ENCODE assay signal across 9 mouse cellular contexts in the genomic region with DNA sequence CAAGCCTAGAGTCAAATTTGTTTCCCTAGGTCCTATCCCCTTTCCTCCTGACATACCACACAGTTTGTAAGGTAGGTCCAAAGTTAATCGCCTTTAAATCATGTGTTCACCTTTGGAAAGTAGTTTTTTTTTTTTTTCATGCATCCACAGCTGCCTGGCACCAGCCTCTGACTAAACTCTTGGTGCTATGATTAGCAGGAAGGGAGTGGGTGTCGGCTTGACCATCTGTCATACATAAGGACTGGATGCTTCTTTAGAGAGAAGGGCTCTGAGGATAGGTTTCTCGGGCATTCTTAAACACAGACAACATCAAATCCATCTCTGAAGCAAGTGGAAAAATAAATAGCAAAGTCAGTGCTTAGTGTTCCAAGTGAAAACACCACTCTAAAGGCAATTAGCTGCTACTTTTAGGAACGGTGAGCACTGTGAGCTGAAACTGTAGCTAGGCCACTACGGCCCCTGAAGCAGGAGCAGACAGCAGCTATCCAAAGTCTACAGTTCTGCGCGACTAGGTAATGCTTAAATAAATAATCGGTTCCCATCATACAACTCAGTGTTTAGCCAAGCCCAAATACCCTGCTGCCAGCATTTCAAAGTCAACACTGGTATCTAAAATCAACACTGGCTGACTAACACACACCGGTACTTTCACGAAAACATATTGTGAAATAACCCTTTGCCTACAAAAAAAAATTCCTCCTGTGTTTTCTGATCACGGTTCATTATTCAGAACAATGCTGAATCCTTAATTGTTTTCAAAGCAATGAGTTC. TPM values are rescaled to one million over a fixed set of nuclear protein-coding genes. Genes with fewer than 3 reads are reported as not detected.
DNase-seq lines count a peak whose midpoint lies in the region; ATAC-seq and TF ChIP-seq lines count a peak whose summit lies in the region.
"Had no signal": no experiment of that assay in that cellular context is flagged by ENCODE, and none has a peak within 500 bp of the region (broad histone marks: within the 10 kb centered on the region; RNA-seq: fewer than 3 reads in every experiment).

No protein-coding gene starts in this region.

- H3K9me3 ChIP-seq in embryonic facial prominence, embryonic 15.5 days (replicated peaks), result no peaks in the 10 kb centered on the region
- H3K9me3 ChIP-seq in hindbrain, embryonic 10.5 days, result no peaks in the 10 kb centered on the region
- H3K9me3 ChIP-seq: hindbrain, embryonic 12.5 days had no signal

- no peak for TF ChIP-seq CTCF in left cerebral cortex, adult 2 months (IDR thresholded peaks at IDR 0.05)

- no peaks in the 10 kb centered on the region for H3K36me3 ChIP-seq in embryonic facial prominence, embryonic 15.5 days
- H3K36me3 ChIP-seq in hindbrain, embryonic 10.5 days, result no peaks in the 10 kb centered on the region
- H3K36me3 ChIP-seq: hindbrain, embryonic 12.5 days had no signal

- WGBS in embryonic facial prominence, embryonic 15.5 days, result 60% methylated on average over 11 of the region's 11 CpGs
- WGBS in hindbrain, embryonic 10.5 days, result 75% methylated on average over 11 of the region's 11 CpGs

- H3K9ac ChIP-seq in embryonic facial prominence, embryonic 15.5 days, result no peak overlapping the region
- H3K9ac ChIP-seq: hindbrain, embryonic 12.5 days had no signal

- ATAC-seq in embryonic facial prominence, embryonic 15.5 days (ENCODE audit: insufficient number of reproducible peaks, low FRiP score, low TSS enrichment, low read depth), result no peak
- ATAC-seq in activated CD4-positive, CD25-positive, alpha-beta regulatory T cell, adult 4 months, result no peak

- H3K4me1 ChIP-seq in embryonic facial prominence, embryonic 15.5 days, result no peaks in the 10 kb centered on the region
- H3K4me1 ChIP-seq in hindbrain, embryonic 10.5 days (replicated peaks), result 0 out of 2 replicates have a peak, but pooled peaks cover 6% of the 10 kb centered on the region
- H3K4me1 ChIP-seq: hindbrain, embryonic 12.5 days; megakaryocyte, embryonic 14.5 days had no signal

- intact Hi-C loops in left cerebral cortex, adult 2 months (cut with DNase I), result no loop called here

- no peaks in the 10 kb centered on the region for H3K27me3 ChIP-seq in embryonic facial prominence, embryonic 15.5 days
- H3K27me3 ChIP-seq in hindbrain, embryonic 10.5 days (ENCODE audit: insufficient read depth, poor library complexity, severe bottlenecking), result no peaks in the 10 kb centered on the region
- H3K27me3 ChIP-seq: hindbrain, embryonic 12.5 days; megakaryocyte, embryonic 14.5 days had no signal

- 0 out of 2 replicates have a peak overlapping the region, but pooled peaks have one; percentile 7 for H3K27ac ChIP-seq in embryonic facial prominence, embryonic 15.5 days (replicated peaks)
- H3K27ac ChIP-seq in left cerebral cortex, adult 2 months, result peak overlapping the region; percentile 76
- no peak overlapping the region for H3K27ac ChIP-seq in hindbrain, embryonic 10.5 days
- H3K27ac ChIP-seq: hindbrain, embryonic 12.5 days had no signal

- H3K4me3 ChIP-seq in embryonic facial prominence, embryonic 15.5 days (replicated peaks), result no peak overlapping the region
- H3K4me3 ChIP-seq in left cerebral cortex, adult 2 months, result no peak overlapping the region
- no peak overlapping the region for H3K4me3 ChIP-seq in hindbrain, embryonic 10.5 days
- H3K4me3 ChIP-seq: hindbrain, embryonic 12.5 days; megakaryocyte, embryonic 14.5 days had no signal

- peak; percentile 72 for DNase-seq in Muller cell, postnatal 12 days (ENCODE audit: inconsistent ontology term)
- peak; percentile 22 to 25 for DNase-seq in left cerebral cortex, adult 2 months (ENCODE audit: extremely low spot score in 1 of 2, low spot score in 2 of 2)
- peak; percentile 16 for DNase-seq in lung, postnatal 14 days
- DNase-seq in hindbrain, embryonic 10.5 days (ENCODE audit: low spot score), result no peak
- DNase-seq in adrenal gland, postnatal 25 days, result no peak

- H3K4me2 ChIP-seq in embryonic facial prominence, embryonic 15.5 days (replicated peaks), result no peak overlapping the region
- H3K4me2 ChIP-seq: hindbrain, embryonic 12.5 days had no signal

RNA-seq across cellular contexts. Expression of gene Tm4sf1, which starts 42.2 kb away (rescaled TPM):
- polyA plus RNA-seq in embryonic facial prominence, embryonic 15.5 days (2015; fragmentation: Nextera tagmentation; extraction: Ambion mirVana), result 79.8 and 83.1 TPM in 2 replicates
- total RNA-seq in left cerebral cortex, adult 2 months (2021), result 10 to 100 TPM; 13.7 to 17.6 TPM
- polyA plus RNA-seq in activated CD4-positive, CD25-positive, alpha-beta regulatory T cell, adult 4 months (2017; shearing (Covaris generic)), result under 1 TPM in 1 of 2 experiments, not detected in 1; 0.58 TPM
- 12.6 and 16.3 TPM in 2 replicates for polyA plus RNA-seq in hindbrain, embryonic 10.5 days (2016; fragmentation: Nextera tagmentation; extraction: Ambion mirVana)
- total RNA-seq in adrenal gland, postnatal 25 days (2021), result 32.1 and 44.9 TPM in 2 replicates

Comparison
In these comparisons a context has a peak if more than half of its experiments do, and no peak if none do; other contexts are left out.
1. DNase-seq: peak in Muller cell, postnatal 12 days (single experiment), left cerebral cortex, adult 2 months (2 of 2) and lung, postnatal 14 days (single experiment); none in hindbrain, embryonic 10.5 days (single experiment) and adrenal gland, postnatal 25 days (single experiment).